Mouse (Mus musculus) frontal cortex, postnatal 10 days (tissue): ENCODE results near the gene Zfp867.

Experiments
- DNase-seq, 2 experiments: peaks; one replicate each; pipeline ENCODE4 v3.0.0; 2022; ENCODE audit warnings: low spot score in 2 of 2, mixed read lengths in 1 of 2

Gene Zfp867

GRCm38 (mm10) chr11:59472326-59472677 is at the start of gene Zfp867:
Zfp867 (minus strand) TSS chr11:59472474.
- peak; percentile 87 to 89 for DNase-seq

GRCm38 (mm10) chr11:59519741-59520495 is 47.6 kb upstream of the Zfp867 start:
- DNase-seq = no peak

- DNase-seq = no peak
Measured at GRCm38 (mm10) chr11:59518226-59518625, 46.0 kb upstream of the Zfp867 start.

GRCm38 (mm10) chr11:59517441-59517840 is 45.2 kb upstream of the Zfp867 start:
- no peak for DNase-seq

GRCm38 (mm10) chr11:59514789-59515188 is 42.5 kb upstream of the Zfp867 start:
- DNase-seq = no peak

- no peak for DNase-seq
Measured at GRCm38 (mm10) chr11:59514381-59514780, 42.1 kb upstream of the Zfp867 start.

GRCm38 (mm10) chr11:59513556-59513955 is 41.3 kb upstream of the Zfp867 start:
- no peak for DNase-seq

- no peak for DNase-seq
Measured at GRCm38 (mm10) chr11:59512733-59513132, 40.5 kb upstream of the Zfp867 start.

- DNase-seq = no peak
Measured at GRCm38 (mm10) chr11:59511558-59511957, 39.3 kb upstream of the Zfp867 start.

GRCm38 (mm10) chr11:59506713-59507074 is 34.4 kb upstream of the Zfp867 start:
- no peak for DNase-seq

GRCm38 (mm10) chr11:59505839-59506712 is 33.8 kb upstream of the Zfp867 start:
- DNase-seq = peak; percentile 71 to 74

- peak; percentile 48 to 58 for DNase-seq
Measured at GRCm38 (mm10) chr11:59505351-59505838, 33.1 kb upstream of the Zfp867 start.

- no peak for DNase-seq
Measured at GRCm38 (mm10) chr11:59501978-59502700, 29.9 kb upstream of the Zfp867 start.

GRCm38 (mm10) chr11:59497747-59498146 is 25.5 kb upstream of the Zfp867 start:
- DNase-seq = no peak

GRCm38 (mm10) chr11:59496672-59497310 is 24.5 kb upstream of the Zfp867 start:
- no peak for DNase-seq

- DNase-seq = no peak
Measured at GRCm38 (mm10) chr11:59486222-59486621, 13.9 kb upstream of the Zfp867 start.

GRCm38 (mm10) chr11:59485641-59486040 is 13.4 kb upstream of the Zfp867 start:
- no peak for DNase-seq

- peak in 1 of 2 experiments; percentile 35 for DNase-seq
Measured at GRCm38 (mm10) chr11:59483212-59483611, 10.9 kb upstream of the Zfp867 start.

GRCm38 (mm10) chr11:59477240-59477639 is 5.0 kb upstream of the Zfp867 start:
- DNase-seq = no peak

- no peak for DNase-seq
Measured at GRCm38 (mm10) chr11:59471413-59472325, 605 bp downstream of the Zfp867 start.
